Mouse (Mus musculus) thymus, adult 18-20 months (tissue): ENCODE results near the gene Slc6a19.

Source experiments
- DNase-seq, 2 experiments: peaks; one replicate each; pipeline ENCODE4 v3.0.0; 2022; ENCODE audit warnings: mixed read lengths in 2 of 2

Gene Slc6a19

GRCm38 (mm10) chr13:73654976-73655375 is 49.7 kb downstream of the Slc6a19 start:
- DNase-seq: no peak

GRCm38 (mm10) chr13:73653266-73653665 is 51.4 kb downstream of the Slc6a19 start:
- no peak for DNase-seq

- peak; percentile 66 to 73 for DNase-seq
Measured at GRCm38 (mm10) chr13:73646397-73647087, 58.1 kb downstream of the Slc6a19 start.

- peak in 1 of 2 experiments; percentile 48 for DNase-seq
Measured at GRCm38 (mm10) chr13:73641296-73641695, 63.4 kb downstream of the Slc6a19 start.

GRCm38 (mm10) chr13:73637826-73638225 is 66.8 kb downstream of the Slc6a19 start:
- no peak for DNase-seq

GRCm38 (mm10) chr13:73631837-73632236 is 72.8 kb downstream of the Slc6a19 start:
- no peak for DNase-seq
